27 mouse cellular contexts compared by ENCODE assay signal in the genomic region with DNA sequence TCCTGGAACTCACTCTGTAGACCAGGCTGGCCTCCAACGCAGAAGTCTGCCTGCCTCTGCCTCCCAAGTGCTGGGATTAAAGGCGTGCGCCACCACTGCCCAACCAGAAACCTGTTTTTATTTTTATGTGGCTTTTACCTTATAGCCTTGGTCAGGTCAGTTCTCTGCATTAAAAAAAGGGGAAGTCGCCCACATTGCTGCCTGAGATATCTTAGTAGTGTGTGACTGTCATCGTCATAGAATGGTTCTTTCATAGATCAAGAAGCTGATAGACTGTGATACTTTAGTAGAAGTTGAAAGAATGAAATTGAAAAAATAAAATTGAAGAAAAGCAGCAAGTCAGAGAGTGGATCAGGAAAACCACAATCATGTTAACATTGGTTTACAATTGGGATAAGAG.
DNase-seq lines count a peak whose midpoint lies in the region; ATAC-seq and TF ChIP-seq lines count a peak whose summit lies in the region.
"Had no signal": no experiment of that assay in that cellular context is flagged by ENCODE, and none has a peak within 500 bp of the region (broad histone marks: within the 10 kb centered on the region; RNA-seq: fewer than 3 reads in every experiment).

No protein-coding gene starts in this region.

- H3K4me3 ChIP-seq in limb, embryonic 10.5 days = no peak overlapping the region
- no peak overlapping the region for H3K4me3 ChIP-seq in intestine, postnatal 0 days (ENCODE audit: low read depth, low read length)
- H3K4me3 ChIP-seq: embryonic facial prominence, embryonic 12.5 days; embryonic facial prominence, embryonic 15.5 days; gastrocnemius, adult 2 months; heart, embryonic 12.5 days; heart, embryonic 15.5 days had no signal

- peaks cover 12% of the 10 kb centered on the region for H3K4me1 ChIP-seq in limb, embryonic 10.5 days
- H3K4me1 ChIP-seq in intestine, postnatal 0 days (replicated peaks; ENCODE audit: control insufficient read depth, insufficient read depth, low read length) = no peaks in the 10 kb centered on the region

- no peak overlapping the region for H3K27ac ChIP-seq in limb, embryonic 10.5 days
- no peak overlapping the region for H3K27ac ChIP-seq in intestine, postnatal 0 days (ENCODE audit: low read depth, low read length)
- H3K27ac ChIP-seq: embryonic facial prominence, embryonic 15.5 days; gastrocnemius, adult 2 months; hindbrain, embryonic 14.5 days; hindbrain, postnatal 0 days had no signal

- DNase-seq in 416B (ENCODE audit: low read depth) = peak; percentile 82
- peak; percentile 32 to 37 for DNase-seq in B cell, adult 2 months
- DNase-seq in MEL-GATA-1-ER (ENCODE audit: extremely low read depth, low read depth) = peak; percentile 70
- DNase-seq in splenic B cell, adult 2 months (ENCODE audit: low read depth, low spot score) = peak; percentile 50
- no peak for DNase-seq in Muller cell, postnatal 12 days (ENCODE audit: inconsistent ontology term)
- no peak for DNase-seq in limb, embryonic 10.5 days (ENCODE audit: low spot score)
- DNase-seq: adrenal gland, adult 8-10 months; adrenal gland, postnatal 25 days; cerebellum, adult 11-12 months; cerebellum, adult 8-10 months; cerebellum, postnatal 14 days; forebrain, postnatal 0 days; gastrocnemius, adult 2 months; gastrocnemius, postnatal 14 days; heart, adult 18-20 months; heart, postnatal 10 days; heart, postnatal 4 days had no signal

- H3K9me3 ChIP-seq in limb, embryonic 10.5 days (replicated peaks) = no peaks in the 10 kb centered on the region
- H3K9me3 ChIP-seq in intestine, postnatal 0 days (ENCODE audit: control insufficient read depth) = no peaks in the 10 kb centered on the region
- H3K9me3 ChIP-seq: embryonic facial prominence, embryonic 12.5 days; embryonic facial prominence, embryonic 15.5 days; heart, embryonic 12.5 days; heart, embryonic 15.5 days had no signal

- WGBS in limb, embryonic 10.5 days = 98% methylated on average over 5 of the region's 5 CpGs
- 90% methylated on average over 5 of the region's 5 CpGs for WGBS in intestine, postnatal 0 days

- no peaks in the 10 kb centered on the region for H3K27me3 ChIP-seq in splenic B cell, adult 2 months (ENCODE audit: control insufficient read depth, insufficient read depth, low read length, poor library complexity, severe bottlenecking)
- no peaks in the 10 kb centered on the region for H3K27me3 ChIP-seq in limb, embryonic 10.5 days (ENCODE audit: low read depth, poor library complexity, severe bottlenecking)
- H3K27me3 ChIP-seq in intestine, postnatal 0 days (replicated peaks; ENCODE audit: control insufficient read depth, insufficient read depth, low read length) = no peaks in the 10 kb centered on the region
- H3K27me3 ChIP-seq: CH12.LX; embryonic facial prominence, embryonic 12.5 days; embryonic facial prominence, embryonic 15.5 days; heart, embryonic 12.5 days; heart, embryonic 15.5 days had no signal

- no peaks in the 10 kb centered on the region for H3K36me3 ChIP-seq in splenic B cell, adult 2 months (ENCODE audit: control insufficient read depth, insufficient read depth, low read length, poor library complexity, severe bottlenecking)
- 0 out of 2 replicates have a peak, but pooled peaks cover 2% of the 10 kb centered on the region for H3K36me3 ChIP-seq in limb, embryonic 10.5 days
- H3K36me3 ChIP-seq in intestine, postnatal 0 days (ENCODE audit: control insufficient read depth, insufficient read depth) = no peaks in the 10 kb centered on the region
- H3K36me3 ChIP-seq: embryonic facial prominence, embryonic 12.5 days; embryonic facial prominence, embryonic 15.5 days; heart, embryonic 12.5 days; heart, embryonic 15.5 days had no signal

- no peak for ATAC-seq in intestine, postnatal 0 days
- ATAC-seq: forebrain, embryonic 14.5 days; forebrain, postnatal 0 days; hindbrain, postnatal 0 days; inflammation-experienced regulatory T-cells, adult 6 months had no signal

- TF ChIP-seq CTCF in intestine, postnatal 0 days (IDR thresholded peaks at IDR 0.05; ENCODE audit: low read depth) = no peak

- H3K9ac ChIP-seq in intestine, postnatal 0 days (ENCODE audit: low read depth, low read length) = no peak overlapping the region
- H3K9ac ChIP-seq: embryonic facial prominence, embryonic 12.5 days; embryonic facial prominence, embryonic 15.5 days; forebrain, postnatal 0 days; heart, embryonic 12.5 days; heart, embryonic 15.5 days; hindbrain, embryonic 14.5 days had no signal

- H3K4me2 ChIP-seq in intestine, postnatal 0 days (replicated peaks; ENCODE audit: low read depth) = no peak overlapping the region
- H3K4me2 ChIP-seq: embryonic facial prominence, embryonic 12.5 days; embryonic facial prominence, embryonic 15.5 days; heart, embryonic 12.5 days; heart, embryonic 15.5 days; hindbrain, embryonic 14.5 days had no signal

Comparison
In these comparisons a context has a peak if more than half of its experiments do, and no peak if none do; other contexts are left out.
1. DNase-seq: peak in 416B (single experiment), B cell, adult 2 months (2 of 2), MEL-GATA-1-ER (single experiment) and splenic B cell, adult 2 months (single experiment); none in Muller cell, postnatal 12 days (single experiment) and limb, embryonic 10.5 days (single experiment).